Mouse (Mus musculus) forebrain, embryonic 12.5 days (tissue): ENCODE measurements at regions not wholly inside any gene's neighbourhood (a gene's known extent, or its start where the extent isn't known, plus 50 kb on each side); places are given as distances from the start of the nearest gene placed in this dataset.

Source experiments
- ATAC-seq: fragments of 200-750 bp; cut with Nextera tagmentation; 2 replicates; pipeline ENCODE4 v1.8.0; 2017; ENCODE audit warnings: moderate TSS enrichment; ENCODE audit not compliant: low FRiP score
- H3K27ac ChIP-seq: fragments of 300-500 bp; sonication (generic); 2 replicates; pipeline ENCODE4 v1.5.1; 2016; ENCODE audit warnings: mild to moderate bottlenecking
- H3K27me3 ChIP-seq: fragments of 300-500 bp; sonication (generic); 2 replicates; pipeline ENCODE4 v1.6.1; 2016; ENCODE audit warnings: mild to moderate bottlenecking
- H3K36me3 ChIP-seq: fragments of 300-500 bp; sonication (generic); replicated peaks from 2 replicates; pipeline ENCODE4 v1.6.1; 2016; ENCODE audit warnings: mild to moderate bottlenecking
- H3K4me1 ChIP-seq: fragments of 300-500 bp; sonication (generic); 2 replicates; pipeline ENCODE4 v1.6.1; 2016
- H3K4me2 ChIP-seq: fragments of 300-500 bp; sonication (generic); 2 replicates; pipeline ENCODE4 v1.6.1; 2016; ENCODE audit warnings: mild to moderate bottlenecking, moderate library complexity
- H3K4me3 ChIP-seq: fragments of 300-500 bp; sonication (generic); replicated peaks from 2 replicates; pipeline ENCODE4 v1.5.1; 2016; ENCODE audit warnings: mild to moderate bottlenecking
- H3K9ac ChIP-seq: fragments of 300-500 bp; sonication (generic); 2 replicates; pipeline ENCODE4 v1.6.1; 2016; ENCODE audit warnings: mild to moderate bottlenecking
- H3K9me3 ChIP-seq: fragments of 300-500 bp; sonication (generic); 2 replicates; pipeline ENCODE4 v1.6.1; 2016
- WGBS: fragments of 180-500 bp; shearing (Covaris S2); methylation state at CpG from one replicate; pipeline ENCODE4 v1.1.7; 2016; 5-methylcytosine and 5-hydroxymethylcytosine counted together

- Histone ChIP-seq H3K27ac (no peak overlapping the region), H3K9ac (no peak overlapping the region), H3K27me3 (no peaks in the 10 kb centered on the region), H3K36me3 (no peaks in the 10 kb centered on the region), H3K4me3 (no peak overlapping the region), H3K9me3 (no peaks in the 10 kb centered on the region), H3K4me1 (no peaks in the 10 kb centered on the region), H3K4me2 (no peak overlapping the region)
- WGBS, result 94% methylated on average over 10 of the region's 10 CpGs
- ATAC-seq, result no peak
These were observed 105.8 kb upstream of the Ado start for GRCm38 (mm10) chr10:67654518-67654917.

GRCm38 (mm10) chr10:67652300-67652699, 103.5 kb upstream of the Ado start:
- H3K27me3 ChIP-seq, result peaks cover 10% of the 10 kb centered on the region; the same call in 1 of the 2 replicates

GRCm38 (mm10) chr10:67651386-67651785, 102.6 kb upstream of the Ado start:
- Histone ChIP-seq H3K4me2 (no peak overlapping the region), H3K4me3 (no peak overlapping the region), H3K9me3 (no peaks in the 10 kb centered on the region), H3K9ac (no peak overlapping the region), H3K27ac (no peak overlapping the region), H3K27me3 (peaks cover 16% of the 10 kb centered on the region; the same call in 1 of the 2 replicates), H3K4me1 (peaks cover 10% of the 10 kb centered on the region), H3K36me3 (no peaks in the 10 kb centered on the region)
- no peak for ATAC-seq
- WGBS, result 92% methylated on average over 2 of the region's 2 CpGs

More at GRCm38 (mm10) chr10:67652300-67652699, 103.5 kb upstream of the Ado start:
- Histone ChIP-seq H3K4me1 (peaks cover 3% of the 10 kb centered on the region; the same call in 1 of the 2 replicates), H3K4me2 (no peak overlapping the region), H3K27ac (no peak overlapping the region), H3K9me3 (no peaks in the 10 kb centered on the region), H3K36me3 (no peaks in the 10 kb centered on the region), H3K9ac (no peak overlapping the region), H3K4me3 (no peak overlapping the region)
- ATAC-seq, result no peak
- WGBS, result 79% methylated on average over 3 of the region's 3 CpGs

- H3K27ac ChIP-seq, result no peak overlapping the region
These were observed 99.3 kb upstream of the Ado start for GRCm38 (mm10) chr10:67647777-67648727.

GRCm38 (mm10) chr10:67646659-67647559, 98.2 kb upstream of the Ado start:
- H3K36me3 ChIP-seq, result no peaks in the 10 kb centered on the region
- no peaks in the 10 kb centered on the region for H3K9me3 ChIP-seq
- H3K4me3 ChIP-seq, result 0 out of 2 replicates have a peak overlapping the region, but pooled peaks have one; percentile 1
- H3K27me3 ChIP-seq, result peaks cover 27% of the 10 kb centered on the region
- H3K9ac ChIP-seq, result no peak overlapping the region
- H3K4me1 ChIP-seq, result peaks cover 10% of the 10 kb centered on the region
- peak; percentile 51; the same call in 1 of the 2 replicates for ATAC-seq
- no peak overlapping the region for H3K27ac ChIP-seq
- 9% methylated on average over 14 of the region's 14 CpGs for WGBS
- H3K4me2 ChIP-seq, result peak overlapping the region; percentile 36

More at GRCm38 (mm10) chr10:67647777-67648727, 99.3 kb upstream of the Ado start:
- Histone ChIP-seq H3K4me2 (peak overlapping the region; percentile 36), H3K4me1 (peaks cover 10% of the 10 kb centered on the region), H3K27me3 (peaks cover 27% of the 10 kb centered on the region), H3K36me3 (no peaks in the 10 kb centered on the region), H3K9me3 (no peaks in the 10 kb centered on the region), H3K4me3 (0 out of 2 replicates have a peak overlapping the region, but pooled peaks have one; percentile 1), H3K9ac (no peak overlapping the region)
- ATAC-seq, result no peak
- 34% methylated on average over 20 of the region's 20 CpGs for WGBS

- no peak overlapping the region for H3K27ac ChIP-seq
- peaks cover 10% of the 10 kb centered on the region for H3K4me1 ChIP-seq
- no peak overlapping the region for H3K4me2 ChIP-seq
- 52% methylated on average over 3 of the region's 3 CpGs for WGBS
- no peak overlapping the region for H3K9ac ChIP-seq
- H3K4me3 ChIP-seq, result no peak overlapping the region
- no peaks in the 10 kb centered on the region for H3K36me3 ChIP-seq
- peaks cover 27% of the 10 kb centered on the region for H3K27me3 ChIP-seq
- ATAC-seq, result no peak
- H3K9me3 ChIP-seq, result no peaks in the 10 kb centered on the region
These were observed 97.1 kb upstream of the Ado start for GRCm38 (mm10) chr10:67645821-67646220.

- ATAC-seq, result no peak
- peaks cover 27% of the 10 kb centered on the region for H3K27me3 ChIP-seq
- no peaks in the 10 kb centered on the region for H3K36me3 ChIP-seq
- no peak overlapping the region for H3K4me3 ChIP-seq
- H3K9me3 ChIP-seq, result no peaks in the 10 kb centered on the region
- no peak overlapping the region for H3K27ac ChIP-seq
- no peak overlapping the region for H3K4me2 ChIP-seq
- no peak overlapping the region for H3K9ac ChIP-seq
- 72% methylated on average over 1 of the region's 1 CpGs for WGBS
- peaks cover 10% of the 10 kb centered on the region for H3K4me1 ChIP-seq
These were observed 95.5 kb upstream of the Ado start for GRCm38 (mm10) chr10:67644280-67644679.

GRCm38 (mm10) chr10:67643685-67644084, 94.9 kb upstream of the Ado start:
- no peak for ATAC-seq
- Histone ChIP-seq H3K9me3 (no peaks in the 10 kb centered on the region), H3K36me3 (no peaks in the 10 kb centered on the region), H3K27ac (no peak overlapping the region), H3K4me1 (peaks cover 10% of the 10 kb centered on the region), H3K27me3 (peaks cover 23% of the 10 kb centered on the region), H3K4me3 (no peak overlapping the region), H3K4me2 (no peak overlapping the region), H3K9ac (no peak overlapping the region)
- 71% methylated on average over 7 of the region's 7 CpGs for WGBS

- no peak overlapping the region for H3K9ac ChIP-seq
These were observed 88.6 kb upstream of the Ado start for GRCm38 (mm10) chr10:67637339-67637738.

GRCm38 (mm10) chr10:67636569-67636968, 87.8 kb upstream of the Ado start:
- Histone ChIP-seq H3K27ac (no peak overlapping the region), H3K9ac (no peak overlapping the region), H3K4me1 (peaks cover 8% of the 10 kb centered on the region), H3K4me2 (peak overlapping the region; percentile 43), H3K27me3 (0 out of 2 replicates have a peak, but pooled peaks cover 3% of the 10 kb centered on the region), H3K36me3 (no peaks in the 10 kb centered on the region), H3K9me3 (no peaks in the 10 kb centered on the region), H3K4me3 (no peak overlapping the region)
- 2% methylated on average over 13 of the region's 13 CpGs for WGBS
- peak; percentile 69; the same call in 1 of the 2 replicates for ATAC-seq

More at GRCm38 (mm10) chr10:67637339-67637738, 88.6 kb upstream of the Ado start:
- H3K9me3 ChIP-seq, result no peaks in the 10 kb centered on the region
- 69% methylated on average over 5 of the region's 5 CpGs for WGBS
- no peak overlapping the region for H3K4me3 ChIP-seq
- no peaks in the 10 kb centered on the region for H3K36me3 ChIP-seq
- peaks cover 8% of the 10 kb centered on the region for H3K4me1 ChIP-seq
- no peak overlapping the region for H3K4me2 ChIP-seq
- H3K27me3 ChIP-seq, result 0 out of 2 replicates have a peak, but pooled peaks cover 3% of the 10 kb centered on the region
- no peak overlapping the region for H3K27ac ChIP-seq
- no peak for ATAC-seq

GRCm38 (mm10) chr10:67634795-67635194, 86.0 kb upstream of the Ado start:
- H3K36me3 ChIP-seq, result no peaks in the 10 kb centered on the region
- ATAC-seq, result no peak
- H3K4me3 ChIP-seq, result no peak overlapping the region
- H3K4me2 ChIP-seq, result no peak overlapping the region
- no peak overlapping the region for H3K9ac ChIP-seq
- WGBS, result 78% methylated on average over 4 of the region's 4 CpGs
- H3K27me3 ChIP-seq, result 0 out of 2 replicates have a peak, but pooled peaks cover 3% of the 10 kb centered on the region
- no peaks in the 10 kb centered on the region for H3K9me3 ChIP-seq
- H3K27ac ChIP-seq, result no peak overlapping the region
- H3K4me1 ChIP-seq, result peaks cover 8% of the 10 kb centered on the region

- H3K27ac ChIP-seq, result no peak overlapping the region
- H3K4me2 ChIP-seq, result no peak overlapping the region
- H3K4me1 ChIP-seq, result peaks cover 8% of the 10 kb centered on the region
- H3K9me3 ChIP-seq, result no peaks in the 10 kb centered on the region
- ATAC-seq, result no peak
- no peak overlapping the region for H3K9ac ChIP-seq
- 98% methylated on average over 7 of the region's 7 CpGs for WGBS
- 0 out of 2 replicates have a peak, but pooled peaks cover 3% of the 10 kb centered on the region for H3K27me3 ChIP-seq
- no peaks in the 10 kb centered on the region for H3K36me3 ChIP-seq
- no peak overlapping the region for H3K4me3 ChIP-seq
These were observed 84.3 kb upstream of the Ado start for GRCm38 (mm10) chr10:67633063-67633462.
